Mouse (Mus musculus): ENCODE results near the gene Ilf2.

- TF ChIP-seq TAL1 (IDR thresholded peaks at IDR 0.05; ENCODE audit: low read length) = no peak
- no peak for TF ChIP-seq GATA1 (IDR thresholded peaks at IDR 0.05; ENCODE audit: low read length)
Measured at GRCm38 (mm10) chr3:90475151-90475830, 635 bp upstream of the Ilf2 start.
